Mouse (Mus musculus): ENCODE measurements around the gene Osbpl6. TPM values are rescaled to one million over a fixed set of nuclear protein-coding genes. Genes with fewer than 3 reads are reported as not detected.

Gene Osbpl6
- total and polyA plus RNA-seq, 3 experiments = 0.04 TPM; not detected in 2

DNA sequence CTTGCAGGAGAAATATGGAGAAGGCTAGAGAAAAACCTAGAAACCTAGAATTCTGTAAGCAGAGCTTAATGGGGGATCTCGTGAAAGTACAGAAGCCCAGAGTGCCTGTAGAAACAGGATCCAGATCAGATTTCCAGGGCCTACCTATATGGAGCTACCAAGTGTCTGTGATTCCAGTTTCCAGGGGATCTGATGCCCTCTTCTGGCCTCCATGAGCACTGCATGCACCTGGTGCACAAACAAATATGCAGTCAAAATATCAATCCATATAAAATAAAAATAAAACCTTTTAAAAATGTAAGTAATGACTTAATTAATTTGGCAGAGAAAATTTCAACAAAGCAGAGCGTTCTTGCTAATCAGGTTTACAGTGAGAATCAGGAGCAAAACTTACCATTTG, 44.2 kb upstream of the Osbpl6 start:
- no peak for TF ChIP-seq TCF12 (IDR thresholded peaks at IDR 0.05; ENCODE audit: low read depth, low read length)
- peak; percentile 42 to 47 (median 44) for TF ChIP-seq CTCF (IDR thresholded peaks at IDR 0.05 in 2 of 3, conservative IDR thresholded peaks at IDR 0.05 in 1 of 3; ENCODE audit: control insufficient read depth in 1 of 3, insufficient read depth in 1 of 3, low read depth in 2 of 3, low read length in 3 of 3, poor library complexity in 1 of 3, severe bottlenecking in 1 of 3)
- no peak for TF ChIP-seq TBP (IDR thresholded peaks at IDR 0.05; ENCODE audit: low read depth, low read length)
- 0 out of 2 replicates have a peak, but pooled peaks have one; percentile 20 for TF ChIP-seq SMC3 (IDR thresholded peaks at IDR 0.05; ENCODE audit: low read depth, low read length)
- TF ChIP-seq RAD21 (IDR thresholded peaks at IDR 0.05; ENCODE audit: low read depth, low read length) = peak; percentile 35
- DNase-seq (ENCODE audit: low read depth, low spot score) = peak; percentile 54
- no peak overlapping the region for H3K9ac ChIP-seq (ENCODE audit: control insufficient read depth, low read depth, low read length, poor library complexity, severe bottlenecking)
- no peaks in the 10 kb centered on the region for H3K4me1 ChIP-seq (ENCODE audit: control insufficient read depth in 1 of 2, insufficient read depth in 2 of 2, low read length in 2 of 2)
- H3K27me3 ChIP-seq (ENCODE audit: control insufficient read depth in 1 of 2, insufficient read depth in 2 of 2, low read length in 2 of 2) = peaks cover 0 to 2% of the 10 kb centered on the region in 2 experiments; a peak in 1 of 4 replicates
- no peak overlapping the region for H3K27ac ChIP-seq (ENCODE audit: control insufficient read depth, low read depth, low read length)
- H3K4me3 ChIP-seq (ENCODE audit: control insufficient read depth in 1 of 2, insufficient read depth in 1 of 2, low read depth in 2 of 2, low read length in 2 of 2) = no peak overlapping the region
- no peaks in the 10 kb centered on the region for H3K36me3 ChIP-seq (ENCODE audit: control insufficient read depth in 1 of 2, insufficient read depth in 2 of 2, low read length in 2 of 2)
- H3K9me3 ChIP-seq (replicated peaks; ENCODE audit: insufficient read depth, low read length) = no peaks in the 10 kb centered on the region
- no peaks in the 10 kb centered on the region for H3K79me2 ChIP-seq (ENCODE audit: control insufficient read depth, insufficient read depth, low read length, poor library complexity)

DNA sequence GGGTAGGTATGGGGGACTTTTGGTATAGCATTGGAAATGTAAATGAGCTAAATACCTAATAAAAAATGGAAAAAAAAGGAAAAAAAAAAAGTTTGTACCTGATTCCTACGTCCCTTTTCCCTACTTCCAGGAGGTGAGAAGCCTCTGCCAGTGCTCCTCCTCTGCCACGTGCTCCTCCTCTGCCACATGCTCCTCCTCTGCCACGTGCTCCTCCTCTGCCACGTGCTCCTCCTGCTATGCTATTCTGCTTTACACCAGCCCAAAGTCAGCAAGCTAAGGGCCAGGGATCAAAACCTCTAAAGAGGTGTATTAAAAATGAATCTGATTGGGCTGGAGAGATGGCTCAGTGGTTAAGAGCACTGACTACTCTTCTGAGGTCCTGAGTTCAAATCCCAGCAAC, 40.5 kb upstream of the Osbpl6 start:
- Histone ChIP-seq H3K9ac (ENCODE audit: control insufficient read depth, low read depth, low read length, poor library complexity, severe bottlenecking) (no peak overlapping the region), H3K27ac (ENCODE audit: control insufficient read depth, low read depth, low read length) (no peak overlapping the region), H3K4me1 (ENCODE audit: control insufficient read depth in 1 of 2, insufficient read depth in 2 of 2, low read length in 2 of 2) (peaks cover 0 to 10% of the 10 kb centered on the region in 2 experiments; a peak in 2 of 4 replicates), H3K4me3 (ENCODE audit: control insufficient read depth in 1 of 2, insufficient read depth in 1 of 2, low read depth in 2 of 2, low read length in 2 of 2) (no peak overlapping the region), H3K36me3 (ENCODE audit: control insufficient read depth in 1 of 2, insufficient read depth in 2 of 2, low read length in 2 of 2) (peaks cover 0 to 5% of the 10 kb centered on the region in 2 experiments; a peak in 2 of 4 replicates), H3K27me3 (ENCODE audit: control insufficient read depth in 1 of 2, insufficient read depth in 2 of 2, low read length in 2 of 2) (no peaks in the 10 kb centered on the region), H3K79me2 (ENCODE audit: control insufficient read depth, insufficient read depth, low read length, poor library complexity) (peaks cover 8% of the 10 kb centered on the region), H3K9me3 (replicated peaks; ENCODE audit: insufficient read depth, low read length) (no peaks in the 10 kb centered on the region)
- DNase-seq (ENCODE audit: low read depth, low spot score) = no peak
- TF ChIP-seq USF1 (IDR thresholded peaks at IDR 0.05; ENCODE audit: low read depth, low read length) (no peak), KAT2A (conservative IDR thresholded peaks at IDR 0.05; ENCODE audit: low read depth, low read length) (no peak), CHD2 (IDR thresholded peaks at IDR 0.05; ENCODE audit: low read length) (no peak), POLR2AphosphoS5 (IDR thresholded peaks at IDR 0.05; ENCODE audit: borderline replicate concordance, low read depth, low read length) (no peak), MYC (IDR thresholded peaks at IDR 0.05; ENCODE audit: low read depth, low read length) (no peak), TBP (IDR thresholded peaks at IDR 0.05; ENCODE audit: low read depth, low read length) (no peak), ZKSCAN1 (IDR thresholded peaks at IDR 0.05; ENCODE audit: low read depth, low read length) (no peak)

DNA sequence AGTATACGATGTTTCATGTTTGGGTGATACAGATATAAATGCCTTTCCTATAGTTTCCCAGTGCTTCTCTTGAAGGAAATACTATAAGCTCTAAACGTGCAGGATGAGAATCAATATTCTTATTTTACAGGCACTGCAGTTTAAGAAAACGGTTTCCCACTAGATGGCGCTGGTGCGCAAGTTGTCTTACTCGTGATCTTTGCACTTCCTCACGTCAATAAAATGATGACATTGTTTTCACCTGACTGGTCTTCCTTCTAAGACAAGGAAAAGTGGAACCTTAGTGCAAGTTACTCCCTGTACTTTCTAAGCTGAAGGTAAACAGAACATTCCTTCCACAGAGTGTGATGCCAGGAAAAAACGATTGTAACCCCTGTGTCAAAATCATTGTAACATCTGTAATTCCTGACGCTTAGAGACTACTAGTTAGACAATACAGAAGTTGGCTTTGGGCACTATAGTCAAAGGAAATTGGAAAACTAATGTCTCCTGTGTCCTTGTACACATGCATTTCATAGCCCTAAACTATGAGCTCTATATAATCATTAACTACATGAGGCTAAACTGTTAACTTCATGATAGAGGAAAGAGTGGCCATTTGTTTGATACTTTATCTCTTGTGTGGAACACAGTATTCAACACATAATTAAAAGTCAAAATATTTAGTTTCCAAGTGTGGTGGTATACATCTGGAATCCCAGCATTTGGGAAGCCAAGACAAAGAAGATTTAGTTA, 39.0 kb upstream of the Osbpl6 start:
- H3K27me3 ChIP-seq (ENCODE audit: control insufficient read depth in 1 of 2, insufficient read depth in 2 of 2, low read length in 2 of 2) = no peaks in the 10 kb centered on the region
- no peaks in the 10 kb centered on the region for H3K9me3 ChIP-seq (replicated peaks; ENCODE audit: insufficient read depth, low read length)
- peaks cover 0 to 13% of the 10 kb centered on the region in 2 experiments; a peak in 2 of 4 replicates for H3K36me3 ChIP-seq (ENCODE audit: control insufficient read depth in 1 of 2, insufficient read depth in 2 of 2, low read length in 2 of 2)
- H3K27ac ChIP-seq (ENCODE audit: control insufficient read depth, low read depth, low read length) = no peak overlapping the region
- no peak overlapping the region for H3K4me3 ChIP-seq (ENCODE audit: control insufficient read depth in 1 of 2, insufficient read depth in 1 of 2, low read depth in 2 of 2, low read length in 2 of 2)
- no peak overlapping the region for H3K9ac ChIP-seq (ENCODE audit: control insufficient read depth, low read depth, low read length, poor library complexity, severe bottlenecking)
- peak; percentile 89 for DNase-seq (ENCODE audit: low read depth, low spot score)
- H3K79me2 ChIP-seq (ENCODE audit: control insufficient read depth, insufficient read depth, low read length, poor library complexity) = peaks cover 10% of the 10 kb centered on the region
- H3K4me1 ChIP-seq (ENCODE audit: control insufficient read depth in 1 of 2, insufficient read depth in 2 of 2, low read length in 2 of 2) = peaks cover 0 to 17% of the 10 kb centered on the region in 2 experiments; a peak in 2 of 4 replicates
- TF ChIP-seq RCOR1 (IDR thresholded peaks at IDR 0.05; ENCODE audit: low read depth, low read length) = no peak
- TF ChIP-seq ZC3H11A (IDR thresholded peaks at IDR 0.05; ENCODE audit: low read depth, low read length) = peak; percentile 72
- TF ChIP-seq MYB (IDR thresholded peaks at IDR 0.05; ENCODE audit: low read depth, low read length) = no peak
- no peak for TF ChIP-seq ZKSCAN1 (IDR thresholded peaks at IDR 0.05; ENCODE audit: low read depth, low read length)
- TF ChIP-seq SMC3 (IDR thresholded peaks at IDR 0.05; ENCODE audit: low read depth, low read length) = peak; percentile 82
- TF ChIP-seq HCFC1 (IDR thresholded peaks at IDR 0.05; ENCODE audit: low read depth, low read length) = 0 out of 2 replicates have a peak, but pooled peaks have one; percentile 39
- TF ChIP-seq ELF1 (IDR thresholded peaks at IDR 0.05; ENCODE audit: low read depth, low read length) = no peak
- peak; percentile 65 to 90 (median 80) for TF ChIP-seq CTCF (IDR thresholded peaks at IDR 0.05 in 2 of 3, conservative IDR thresholded peaks at IDR 0.05 in 1 of 3; ENCODE audit: control insufficient read depth in 1 of 3, insufficient read depth in 1 of 3, low read depth in 2 of 3, low read length in 3 of 3, poor library complexity in 1 of 3, severe bottlenecking in 1 of 3)
- no peak for TF ChIP-seq ETS1 (IDR thresholded peaks at IDR 0.05; ENCODE audit: low read depth, low read length)
- peak; percentile 63; the same call in 1 of the 2 replicates for TF ChIP-seq MYC (IDR thresholded peaks at IDR 0.05; ENCODE audit: low read depth, low read length)
- TF ChIP-seq MAX (IDR thresholded peaks at IDR 0.05; ENCODE audit: low read length) = 0 out of 2 replicates have a peak, but pooled peaks have one; percentile 39
- TF ChIP-seq MAFK (IDR thresholded peaks at IDR 0.05; ENCODE audit: borderline replicate concordance, low read depth, low read length) = no peak
- TF ChIP-seq SIN3A (IDR thresholded peaks at IDR 0.05; ENCODE audit: low read length) = 0 out of 2 replicates have a peak, but pooled peaks have one; percentile 47
- no peak for TF ChIP-seq MAZ (IDR thresholded peaks at IDR 0.05; ENCODE audit: low read depth, low read length)
- TF ChIP-seq BHLHE40 (IDR thresholded peaks at IDR 0.05; ENCODE audit: borderline replicate concordance, low read depth, low read length) = 0 out of 2 replicates have a peak, but pooled peaks have one; percentile 40
- no peak for TF ChIP-seq MXI1 (IDR thresholded peaks at IDR 0.05; ENCODE audit: low read depth, low read length)
- peak; percentile 85 for TF ChIP-seq RAD21 (IDR thresholded peaks at IDR 0.05; ENCODE audit: low read depth, low read length)

Measured in MEL (cell line).